Mouse (Mus musculus): ENCODE measurements at regions not wholly inside any gene's neighbourhood (a gene's known extent, or its start where the extent isn't known, plus 50 kb on each side); places are given as distances from the start of the nearest gene placed in this dataset.

DNA sequence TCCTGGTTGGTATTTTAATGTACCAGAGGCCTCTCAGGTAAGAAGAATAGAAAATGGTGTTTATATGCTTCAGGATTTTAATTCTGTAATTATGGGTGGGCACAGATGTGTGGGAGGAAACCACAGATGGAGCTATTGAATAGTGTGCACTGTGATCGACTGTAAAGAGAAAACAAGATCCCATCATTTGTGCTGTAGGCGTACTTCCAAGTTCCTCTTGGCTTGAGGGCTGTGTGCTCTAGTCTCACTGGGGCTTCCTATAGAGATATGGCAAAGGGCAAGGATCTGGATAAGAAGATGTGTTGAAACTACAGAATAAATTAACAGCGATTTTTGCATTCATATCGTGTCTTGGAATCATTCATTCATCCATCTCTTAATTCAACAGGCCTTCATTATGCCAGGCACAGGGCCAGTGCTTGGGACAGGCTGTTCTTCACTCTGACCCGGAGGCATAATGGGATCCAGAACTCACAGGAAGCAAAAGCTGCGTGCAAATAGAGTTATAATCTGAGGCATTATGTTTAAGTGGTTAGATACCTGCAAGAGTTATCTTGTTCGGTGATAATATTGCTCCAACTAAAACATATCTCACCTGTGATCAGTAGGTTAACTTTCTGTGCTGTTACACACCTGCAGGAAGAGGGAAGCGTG is 336.7 kb downstream of the Hs3st3b1 start:
- no peak for TF ChIP-seq CTCF (IDR thresholded peaks at IDR 0.05)
- no peak for TF ChIP-seq EP300 (IDR thresholded peaks at IDR 0.05)
